Mouse (Mus musculus) CH12.LX (cell line): ENCODE measurements around the gene Ccl5. TPM values are rescaled to one million over a fixed set of nuclear protein-coding genes. Genes with fewer than 3 reads are reported as not detected.

Experiments used
- DNase-seq: peaks from one replicate; pipeline ENCODE4 v3.0.0-alpha.2; 2013; ENCODE audit errors: extremely low read depth
- H3K27ac ChIP-seq: 2 replicates; pipeline ENCODE4 v1.5.1; 2012; ENCODE audit warnings: low read depth, mild to moderate bottlenecking, control low read depth, moderate library complexity; ENCODE audit not compliant: insufficient read depth
- H3K27me3 ChIP-seq: replicated peaks from 2 replicates; pipeline ENCODE3; 2012; ENCODE audit warnings: inconsistent platforms
- H3K36me3 ChIP-seq, 2 experiments: replicated peaks in 1 of 2; 2 replicates each; pipeline versions ENCODE3 to v1.6.1; 2012; ENCODE audit warnings: inconsistent platforms in 1 of 2, low read length in 1 of 2, mild to moderate bottlenecking in 1 of 2, mixed read lengths in 1 of 2, moderate library complexity in 1 of 2; ENCODE audit not compliant: control insufficient read depth in 1 of 2, insufficient read depth in 1 of 2
- H3K4me1 ChIP-seq, 2 experiments: 2 replicates each; pipeline ENCODE4 v1.6.1; 2012; ENCODE audit warnings: inconsistent platforms in 1 of 2, moderate library complexity in 1 of 2; ENCODE audit not compliant: insufficient read depth in 2 of 2, control insufficient read depth in 1 of 2
- H3K4me2 ChIP-seq: 2 replicates; pipeline ENCODE4 v1.6.1; 2012; ENCODE audit warnings: low read depth, mild to moderate bottlenecking, control low read depth; ENCODE audit not compliant: poor library complexity, insufficient read depth, severe bottlenecking
- H3K4me3 ChIP-seq, 3 experiments: fragments of 150-350 bp in 1 of 3; sonication (generic) in 1 of 3; replicated peaks in 1 of 3; 2 replicates each; pipeline versions ENCODE3 to v1.5.1; 2011 to 2012; ENCODE audit warnings: low read depth in 2 of 3, low read length in 2 of 3, mild to moderate bottlenecking in 2 of 3, moderate library complexity in 2 of 3, control low read depth in 1 of 3, improper control_type of control experiment in 1 of 3, inconsistent platforms in 1 of 3, mixed read lengths in 1 of 3; ENCODE audit not compliant: poor library complexity in 1 of 3
- H3K79me2 ChIP-seq: replicated peaks from 2 replicates; pipeline ENCODE4 v1.6.1; 2012; ENCODE audit warnings: mild to moderate bottlenecking, moderate library complexity; ENCODE audit not compliant: control insufficient read depth, poor library complexity, insufficient read depth, severe bottlenecking; ENCODE audit errors: extremely low read depth
- H3K9ac ChIP-seq: 2 replicates; pipeline ENCODE4 v1.6.1; 2012; ENCODE audit warnings: low read depth, mild to moderate bottlenecking, control low read depth, moderate library complexity; ENCODE audit not compliant: insufficient read depth
- H3K9me3 ChIP-seq: replicated peaks from 2 replicates; pipeline ENCODE3; 2012; ENCODE audit warnings: low read length, inconsistent platforms, mixed read lengths
- BHLHE40 ChIP-seq: IDR thresholded peaks from 2 replicates; pipeline ENCODE4 v1.6.1; 2011; ENCODE audit warnings: mild to moderate bottlenecking, low read depth, low read length, improper control_type of control experiment
- CHD1 ChIP-seq: IDR thresholded peaks from 2 replicates; pipeline ENCODE4 v1.6.1; 2012; ENCODE audit warnings: low read depth, low read length, improper control_type of control experiment, inconsistent platforms
- CTCF ChIP-seq, 2 experiments: IDR thresholded peaks in 1 of 2; conservative IDR thresholded peaks in 1 of 2; 2 replicates each; pipeline ENCODE4 v1.5.1; 2011 to 2012; ENCODE audit warnings: low read depth in 2 of 2, low read length in 2 of 2, improper control_type of control experiment in 1 of 2, inconsistent platforms in 1 of 2, mild to moderate bottlenecking in 1 of 2, moderate library complexity in 1 of 2
- ELF1 ChIP-seq: IDR thresholded peaks from 2 replicates; pipeline ENCODE4 v1.6.1; 2014; ENCODE audit warnings: low read depth, mild to moderate bottlenecking, inconsistent platforms, low read length, improper control_type of control experiment
- EP300 ChIP-seq: IDR thresholded peaks from 2 replicates; pipeline ENCODE4 v1.6.1; 2011; ENCODE audit warnings: low read length, improper control_type of control experiment
- ETS1 ChIP-seq: conservative IDR thresholded peaks from 2 replicates; pipeline ENCODE4 v1.6.1; 2012; ENCODE audit warnings: low read depth, mild to moderate bottlenecking, inconsistent platforms, low read length, improper control_type of control experiment, moderate library complexity
- IRF4 ChIP-seq: IDR thresholded peaks from 2 replicates; pipeline ENCODE4 v1.6.1; 2014; ENCODE audit warnings: low read depth, mild to moderate bottlenecking, inconsistent platforms, low read length, improper control_type of control experiment
- JUN ChIP-seq: IDR thresholded peaks from 2 replicates; pipeline ENCODE4 v1.6.1; 2011; ENCODE audit warnings: low read depth, mild to moderate bottlenecking, low read length, improper control_type of control experiment, moderate library complexity; ENCODE audit not compliant: insufficient read depth
- JUND ChIP-seq: conservative IDR thresholded peaks from 2 replicates; pipeline ENCODE4 v1.6.1; 2011; ENCODE audit warnings: low read depth, low read length, improper control_type of control experiment
- MAX ChIP-seq: IDR thresholded peaks from 2 replicates; pipeline ENCODE4 v1.6.1; 2011; ENCODE audit warnings: low read length, improper control_type of control experiment
- MAZ ChIP-seq: IDR thresholded peaks from 2 replicates; pipeline ENCODE4 v1.6.1; 2012; ENCODE audit warnings: low read depth, mild to moderate bottlenecking, inconsistent platforms, low read length, improper control_type of control experiment, moderate library complexity
- MEF2A ChIP-seq: IDR thresholded peaks from 2 replicates; pipeline ENCODE4 v1.6.1; 2014; ENCODE audit warnings: low read depth, mild to moderate bottlenecking, inconsistent platforms, low read length, improper control_type of control experiment, borderline replicate concordance
- MXI1 ChIP-seq: IDR thresholded peaks from 2 replicates; pipeline ENCODE4 v1.6.1; 2011; ENCODE audit warnings: mild to moderate bottlenecking, low read depth, low read length, improper control_type of control experiment
- PAX5 ChIP-seq: IDR thresholded peaks from 2 replicates; pipeline ENCODE4 v1.6.1; 2012; ENCODE audit warnings: low read length, inconsistent platforms, mixed read lengths
- POLR2AphosphoS2 ChIP-seq: IDR thresholded peaks from 2 replicates; pipeline ENCODE4 v1.6.1; 2011; ENCODE audit warnings: low read depth, low read length, improper control_type of control experiment
- TBP ChIP-seq: conservative IDR thresholded peaks from 2 replicates; pipeline ENCODE4 v1.6.1; 2011; ENCODE audit warnings: low read depth, low read length, improper control_type of control experiment
- dilution Hi-C: fragments of 300-500 bp; cut with MboI; formaldehyde crosslinking; loops from 2 replicates; pipeline ENCODE4 v1.14.3; 2020; ENCODE audit warnings: low sequenced_read_pairs; ENCODE audit not compliant: extremely low pct_unique_long_range_greater_than_20kb, extremely low pct_ligation_motif_present
- in situ Hi-C: fragments of 300-500 bp; cut with MboI; formaldehyde crosslinking; loops from 3 replicates; pipeline ENCODE4 v1.14.3; 2019; ENCODE audit warnings: low sequenced_read_pairs, low pct_ligation_motif_present, low pct_unique_long_range_greater_than_20kb, mixed read lengths
- polyA plus RNA-seq: library from polyadenylated mRNA; unstranded; fragments of >175 nt; gene quantifications from 2 replicates; pipeline ENCODE4 v1.2.1, GENCODE M21; 2012; ENCODE audit warnings: low read depth; ENCODE audit not compliant: insufficient read length
- total RNA-seq, 2 experiments: library from RNA; depleted of rRNA; stranded (reverse); fragments of 300-350 nt in 1 of 2; fragments of >200 nt in 1 of 2; gene quantifications; 2 replicates each; pipeline ENCODE4 v1.2.3; 2012 to 2014

The Ccl5 gene
- total and polyA plus RNA-seq, 3 experiments, result 0.60 to 1.3 (median 0.68) TPM

DNA sequence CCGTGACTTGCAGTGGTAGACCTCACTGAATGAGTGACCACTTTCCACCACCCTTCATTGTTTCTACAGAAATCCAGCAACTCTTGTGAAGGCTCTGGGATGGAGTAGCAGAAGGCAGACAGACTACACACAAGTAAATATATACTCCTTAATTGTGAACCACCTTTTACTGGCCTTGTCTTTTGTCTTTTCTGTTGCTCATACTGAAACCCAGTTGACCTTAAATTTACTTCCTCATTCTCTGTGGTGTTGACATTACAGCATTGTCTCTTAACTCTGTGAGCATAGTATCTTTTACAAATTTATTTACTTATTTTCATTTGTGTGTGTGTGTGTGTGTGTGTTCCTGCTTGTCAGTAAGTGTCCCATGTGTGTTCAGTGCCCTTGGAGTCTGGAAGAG, 2.9 kb upstream of the Ccl5 start:
- H3K36me3 ChIP-seq, result peaks cover 0 to 18% of the 10 kb centered on the region in 2 experiments
- in situ Hi-C loops, result no loop called here
- H3K27ac ChIP-seq, result peak overlapping the region; percentile 34
- H3K9ac ChIP-seq, result no peak overlapping the region
- dilution Hi-C loops, result no loop called here
- H3K9me3 ChIP-seq, result no peaks in the 10 kb centered on the region
- no peaks in the 10 kb centered on the region for H3K79me2 ChIP-seq
- TF ChIP-seq ETS1, result peak; percentile 70
- peak; percentile 55; the same call in 1 of the 2 replicates for TF ChIP-seq MEF2A
- TF ChIP-seq JUND, result peak; percentile 91
- TF ChIP-seq TBP, result peak; percentile 47; the same call in 1 of the 2 replicates
- peak; percentile 83 for TF ChIP-seq JUN
- TF ChIP-seq EP300, result peak; percentile 96
- peak; percentile 49; the same call in 1 of the 2 replicates for TF ChIP-seq BHLHE40
- no peak for TF ChIP-seq MAZ
- peak; percentile 27; the same call in 1 of the 2 replicates for TF ChIP-seq ELF1
- peak; percentile 98 for TF ChIP-seq IRF4
- TF ChIP-seq MXI1, result no peak
- H3K4me3 ChIP-seq, result no peak overlapping the region
- peaks cover 39 to 62% of the 10 kb centered on the region in 2 experiments for H3K4me1 ChIP-seq
- no peak overlapping the region for H3K4me2 ChIP-seq
- no peaks in the 10 kb centered on the region for H3K27me3 ChIP-seq
- DNase-seq, result peak; percentile 56

DNA sequence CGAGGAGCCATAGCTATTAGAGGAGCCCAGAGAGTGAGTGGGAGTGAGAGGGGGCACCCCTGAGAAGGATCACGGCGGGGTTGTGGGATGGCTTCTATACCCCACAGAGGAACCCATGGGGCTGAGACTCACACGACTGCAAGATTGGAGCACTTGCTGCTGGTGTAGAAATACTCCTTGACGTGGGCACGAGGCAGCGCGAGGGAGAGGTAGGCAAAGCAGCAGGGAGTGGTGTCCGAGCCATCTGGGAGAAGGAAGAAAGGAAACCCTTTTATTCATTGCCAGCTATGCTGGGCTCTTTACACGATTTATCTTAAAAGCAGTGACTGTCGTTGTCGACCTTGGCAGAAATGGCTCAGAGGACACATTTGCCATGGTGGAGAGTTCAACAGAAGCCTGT, 1.3 kb downstream of the Ccl5 start:
- no peak overlapping the region for H3K4me2 ChIP-seq
- DNase-seq, result no peak
- in situ Hi-C loops (no loop called here), dilution Hi-C loops (no loop called here)
- peaks cover 5 to 33% of the 10 kb centered on the region in 2 experiments for H3K36me3 ChIP-seq
- H3K4me1 ChIP-seq, result peaks cover 26% of the 10 kb centered on the region in 2 experiments
- no peak overlapping the region for H3K27ac ChIP-seq
- H3K9me3 ChIP-seq, result no peaks in the 10 kb centered on the region
- no peak overlapping the region for H3K4me3 ChIP-seq
- no peaks in the 10 kb centered on the region for H3K79me2 ChIP-seq
- H3K27me3 ChIP-seq, result no peaks in the 10 kb centered on the region
- H3K9ac ChIP-seq, result no peak overlapping the region
- TF ChIP-seq MAX (no peak), PAX5 (no peak), IRF4 (no peak), POLR2AphosphoS2 (no peak), CHD1 (no peak), ELF1 (no peak)
- TF ChIP-seq, all 38 proteins: peak for 0

DNA sequence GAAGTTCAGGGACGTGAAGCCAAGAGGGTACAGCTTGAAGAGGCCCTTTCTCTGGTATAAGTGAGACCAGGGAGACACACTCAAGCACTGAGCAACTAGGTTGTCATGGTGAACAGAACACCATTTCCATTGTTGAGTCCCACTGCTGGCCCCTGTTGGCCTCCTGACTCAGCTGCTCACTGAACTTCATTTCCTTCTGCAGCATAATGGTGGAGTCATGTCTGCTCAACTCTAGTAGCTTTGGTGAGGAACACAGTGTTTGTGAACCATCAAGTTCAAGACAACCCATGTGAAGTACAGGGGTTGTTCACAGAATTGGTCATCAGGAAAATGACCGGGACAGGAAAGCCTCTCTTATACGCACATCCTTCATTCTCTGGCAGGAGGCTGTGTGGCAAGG, 8.2 kb downstream of the Ccl5 start, which contains the start of gene Heatr9:
Gene Heatr9, minus strand, starts transcription at position 101 of the 400 bp plus-strand sequence.
- Histone ChIP-seq H3K4me1 (peaks cover 0 to 8% of the 10 kb centered on the region in 2 experiments; a peak in 2 of 4 replicates), H3K4me2 (no peak within 1 kb of the TSS), H3K36me3 (peaks cover 0 to 58% of the 10 kb centered on the region in 2 experiments), H3K79me2 (no peaks in the 10 kb centered on the region), H3K9me3 (no peaks in the 10 kb centered on the region), H3K9ac (no peak within 1 kb of the TSS), H3K4me3 (no peak within 1 kb of the TSS), H3K27me3 (no peaks in the 10 kb centered on the region), H3K27ac (no peak within 1 kb of the TSS)
- dilution Hi-C loops, result no loop called here
- 0 out of 4 replicates have a peak, but pooled peaks of 1 of the 2 experiments have one; percentile 6 for TF ChIP-seq CTCF (conservative IDR thresholded peaks at IDR 0.05 in 1 of 2, IDR thresholded peaks at IDR 0.05 in 1 of 2; ENCODE audit: low read depth in 2 of 2, low read length in 2 of 2)
- no peak for TF ChIP-seq CHD1
- no peak for DNase-seq
- in situ Hi-C loops, result no loop called here
